Mouse (Mus musculus) urinary bladder, postnatal 4 days (tissue): Measurements from ENCODE around the gene Fzd5.

Source experiments
- DNase-seq, 2 experiments: peaks; one replicate each; pipeline ENCODE4 v3.0.0; 2021 to 2022; ENCODE audit warnings: low spot score in 2 of 2

The Fzd5 gene

GRCm38 (mm10) chr1:64684440-64684839, 53.1 kb downstream of the Fzd5 start:
- DNase-seq = no peak

DNA sequence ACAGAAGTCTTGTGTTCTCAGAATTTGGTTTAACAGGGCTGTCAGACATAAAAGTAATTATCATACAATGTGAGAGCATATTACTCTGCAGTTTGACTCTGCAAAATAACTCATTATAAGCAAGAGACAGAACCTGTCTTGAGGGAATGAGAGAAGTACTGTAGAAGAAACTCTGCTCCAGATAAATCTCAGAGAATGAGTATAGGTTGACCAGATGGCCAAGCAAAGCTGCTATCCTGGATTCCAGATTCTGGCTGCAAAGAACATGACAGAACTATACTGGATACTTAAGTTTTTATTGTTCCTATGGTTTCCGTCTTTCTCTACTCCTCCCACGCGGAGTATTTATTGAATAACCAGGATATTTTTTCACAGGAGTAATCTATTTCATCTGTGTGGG, 54.5 kb downstream of the Fzd5 start:
- DNase-seq = no peak

GRCm38 (mm10) chr1:64681499-64681898, 56.1 kb downstream of the Fzd5 start:
- no peak for DNase-seq
